Mouse (Mus musculus): ENCODE results near the gene Plxna1.

Gene Plxna1

GRCm38 (mm10) chr6:89362281-89363106 lies at the start of gene Plxna1:
Gene Plxna1 (minus strand): TSS chr6:89362620.
- DNase-seq: peak; percentile 78 to 79

GRCm38 (mm10) chr6:89409041-89409440 lies 46.6 kb upstream of the Plxna1 start:
- peak; percentile 19 to 29 for DNase-seq

GRCm38 (mm10) chr6:89408259-89408658 lies 45.8 kb upstream of the Plxna1 start:
- DNase-seq: peak in 1 of 2 experiments; percentile 17

- peak; percentile 27 to 28 for DNase-seq
Observed at GRCm38 (mm10) chr6:89407247-89407889, 44.9 kb upstream of the Plxna1 start.

GRCm38 (mm10) chr6:89404964-89405363 lies 42.5 kb upstream of the Plxna1 start:
- peak in 1 of 2 experiments; percentile 28 for DNase-seq

GRCm38 (mm10) chr6:89403257-89404225 lies 41.1 kb upstream of the Plxna1 start:
- DNase-seq: no peak

GRCm38 (mm10) chr6:89402406-89402805 lies 40.0 kb upstream of the Plxna1 start:
- DNase-seq: no peak

GRCm38 (mm10) chr6:89399564-89399963 lies 37.1 kb upstream of the Plxna1 start:
- DNase-seq: peak in 1 of 2 experiments; percentile 27

GRCm38 (mm10) chr6:89397919-89398318 lies 35.5 kb upstream of the Plxna1 start:
- DNase-seq: no peak

- DNase-seq: no peak
Observed at GRCm38 (mm10) chr6:89393820-89394219, 31.4 kb upstream of the Plxna1 start.

- DNase-seq: no peak
Observed at GRCm38 (mm10) chr6:89392213-89392612, 29.8 kb upstream of the Plxna1 start.

GRCm38 (mm10) chr6:89389771-89390170 lies 27.4 kb upstream of the Plxna1 start:
- no peak for DNase-seq

GRCm38 (mm10) chr6:89386956-89387355 lies 24.5 kb upstream of the Plxna1 start:
- DNase-seq: no peak

- DNase-seq: peak; percentile 38 to 40
Observed at GRCm38 (mm10) chr6:89384699-89385098, 22.3 kb upstream of the Plxna1 start.

- no peak for DNase-seq
Observed at GRCm38 (mm10) chr6:89381851-89382250, 19.4 kb upstream of the Plxna1 start.

GRCm38 (mm10) chr6:89381172-89381571 lies 18.8 kb upstream of the Plxna1 start:
- DNase-seq: no peak

- DNase-seq: no peak
Observed at GRCm38 (mm10) chr6:89380751-89381150, 18.3 kb upstream of the Plxna1 start.

- DNase-seq: no peak
Observed at GRCm38 (mm10) chr6:89378264-89378663, 15.8 kb upstream of the Plxna1 start.

GRCm38 (mm10) chr6:89368812-89369211 lies 6.4 kb upstream of the Plxna1 start:
- no peak for DNase-seq

- DNase-seq: no peak
Observed at GRCm38 (mm10) chr6:89364342-89364741, 1.9 kb upstream of the Plxna1 start.

GRCm38 (mm10) chr6:89363107-89363451 lies 659 bp upstream of the Plxna1 start:
- no peak for DNase-seq

GRCm38 (mm10) chr6:89361418-89362280 lies 771 bp downstream of the Plxna1 start:
- peak; percentile 55 to 56 for DNase-seq

Data from cerebellum, postnatal 10 days (tissue).